Mouse (Mus musculus) adrenal gland, adult (tissue): ENCODE results near the gene Myocd.
A peak's percentile ranks its signal among the peaks of the same experiment; 100 is the strongest.

Source experiments
- DNase-seq, 2 experiments: peaks; one replicate each; pipeline ENCODE4 v3.0.0; 2022 to 2023; ENCODE audit warnings: low spot score in 1 of 2; ENCODE audit not compliant: inconsistent age in 2 of 2

Myocd gene

DNA sequence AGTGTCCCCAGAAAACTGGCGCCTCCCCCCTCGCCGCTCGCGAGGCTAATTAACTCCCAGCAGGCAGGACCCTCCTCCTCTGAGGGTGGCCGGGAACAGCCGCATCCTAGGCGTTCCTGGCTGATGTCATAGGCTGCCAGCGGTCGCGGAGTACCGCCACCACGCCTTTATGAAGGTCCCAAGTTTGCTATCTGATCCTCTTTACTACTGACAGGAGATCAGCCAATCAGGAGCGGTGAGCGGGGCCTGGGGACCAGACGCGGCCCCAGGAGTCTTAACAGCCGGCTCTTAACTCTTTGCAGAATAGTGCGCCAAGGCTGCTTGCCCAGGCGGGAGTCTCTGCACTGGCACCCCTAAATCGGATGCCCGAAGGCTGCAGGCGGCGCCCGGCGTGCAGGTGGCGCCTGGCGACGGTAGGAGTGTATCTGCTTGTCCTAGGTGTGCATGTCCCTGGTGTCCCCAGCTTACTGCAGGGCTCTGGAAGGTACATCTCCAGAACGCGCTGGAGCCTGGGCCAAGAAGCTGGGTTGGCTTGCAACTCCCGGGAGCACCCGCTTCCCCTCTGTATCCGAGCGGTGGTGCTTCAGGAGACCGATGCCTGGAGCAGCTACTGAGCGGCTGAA is at the start of gene Myocd:
Gene Myocd, minus strand, starts transcription at position 139 of the 623 bp plus-strand sequence.
- peak; percentile 17 to 42 for DNase-seq

DNA sequence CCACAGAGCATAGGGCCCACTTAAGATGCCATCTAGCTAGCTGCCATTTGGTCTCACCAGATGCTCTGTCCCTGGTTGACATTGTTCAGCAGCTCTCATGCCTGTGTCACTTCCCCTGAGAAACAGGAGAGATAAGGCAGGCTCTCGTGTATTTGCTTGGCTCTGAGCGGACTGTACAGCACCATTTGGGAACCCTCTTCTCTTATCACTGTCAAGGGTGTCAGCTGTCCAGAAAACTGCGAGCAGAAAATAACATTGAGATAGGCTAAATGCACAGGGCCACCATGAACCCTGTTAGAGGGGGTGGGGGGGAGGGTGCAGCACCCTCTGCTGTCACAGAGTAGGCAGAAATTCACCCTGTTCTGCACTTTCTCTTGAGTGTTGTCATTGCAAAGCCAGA is 34.0 kb upstream of the Myocd start:
- no peak for DNase-seq

DNA sequence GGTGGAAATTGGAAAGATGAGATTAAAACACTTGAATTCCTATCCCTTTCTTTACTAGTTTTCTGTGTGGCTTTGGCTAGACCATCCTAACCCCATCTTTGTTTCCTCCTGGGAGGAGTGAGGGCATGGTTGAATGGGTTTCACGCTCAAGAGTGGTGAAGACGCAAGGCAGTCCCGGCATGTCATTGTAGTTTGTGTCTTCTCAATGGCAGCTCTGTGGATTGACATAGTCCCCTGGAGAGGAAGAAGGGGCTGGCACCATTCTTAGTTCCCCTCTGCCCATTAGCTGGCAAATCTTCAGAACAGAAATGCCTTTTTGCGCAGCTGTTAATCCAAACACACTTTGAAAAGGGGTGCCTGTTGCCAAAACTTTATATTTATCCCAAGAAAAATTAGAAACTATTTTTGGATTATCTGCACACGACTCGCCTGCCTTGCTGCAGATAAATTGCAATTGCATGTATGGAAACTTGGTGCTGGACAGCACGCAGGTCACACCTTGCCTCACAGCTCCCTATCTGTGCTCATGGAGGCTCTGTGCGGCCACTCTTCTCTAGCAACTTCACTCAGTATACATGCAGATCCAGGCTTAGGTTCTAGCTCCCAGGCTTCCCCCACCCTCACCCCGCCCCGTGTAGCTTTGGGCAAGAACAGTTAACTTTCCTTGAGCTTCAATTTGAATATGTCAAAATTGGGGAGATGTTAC is 24.5 kb upstream of the Myocd start:
- no peak for DNase-seq

DNA sequence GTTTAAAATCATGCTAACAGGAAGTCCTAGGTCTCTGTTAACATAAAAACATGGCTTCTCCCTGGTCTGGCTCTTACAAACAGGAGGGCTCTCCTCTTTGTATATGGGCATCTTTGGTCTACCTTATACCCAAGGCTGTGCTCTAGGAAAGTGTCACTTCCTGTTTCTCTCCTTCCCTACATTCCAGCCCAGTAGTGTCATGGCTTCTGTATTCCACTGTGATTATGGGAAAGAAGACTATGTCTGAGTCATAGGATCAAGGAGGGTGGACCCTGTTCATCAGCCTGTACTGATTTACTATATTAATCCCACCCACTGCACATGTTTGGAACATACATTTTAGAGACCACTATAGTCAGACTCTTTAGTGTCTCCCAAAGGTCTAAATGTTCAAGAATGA is 23.2 kb upstream of the Myocd start:
- no peak for DNase-seq

DNA sequence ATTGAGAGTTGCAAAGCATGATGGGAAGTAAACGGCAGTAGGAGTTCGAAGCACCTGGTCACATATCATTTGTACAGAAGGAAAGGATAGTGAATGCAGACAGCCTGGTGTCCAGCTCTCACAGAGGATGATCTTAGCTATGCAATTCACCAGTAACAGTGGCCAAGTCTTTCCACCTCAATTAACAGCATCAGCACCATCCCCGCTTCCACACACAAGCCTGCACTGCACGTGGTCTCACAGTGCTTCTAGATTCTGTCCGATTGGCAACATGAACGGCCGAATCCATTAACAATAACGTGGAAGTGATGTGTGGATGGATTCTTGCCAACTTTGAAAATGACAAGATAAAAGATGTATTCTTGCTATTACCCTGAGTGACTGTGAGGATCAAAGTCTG is 17.9 kb upstream of the Myocd start:
- DNase-seq = no peak

DNA sequence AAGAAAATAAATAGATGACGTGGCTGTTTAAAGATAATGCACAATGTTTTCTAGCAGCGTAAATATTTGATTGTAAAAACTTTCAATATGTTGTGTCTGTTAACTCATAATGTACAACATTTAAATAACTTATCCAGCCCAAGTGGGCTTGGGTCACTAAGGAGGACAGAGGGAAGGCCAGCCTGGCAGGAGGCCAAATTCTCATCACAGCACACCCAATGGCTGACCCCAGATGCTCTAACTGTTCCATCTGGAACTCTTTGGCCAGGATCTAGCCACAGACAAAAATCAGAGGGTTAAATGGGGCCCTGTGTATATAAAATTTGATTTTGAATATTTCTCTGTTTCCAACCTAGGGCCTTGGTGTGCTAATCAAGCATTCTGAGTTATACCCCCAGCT is 16.4 kb upstream of the Myocd start:
- no peak for DNase-seq

DNA sequence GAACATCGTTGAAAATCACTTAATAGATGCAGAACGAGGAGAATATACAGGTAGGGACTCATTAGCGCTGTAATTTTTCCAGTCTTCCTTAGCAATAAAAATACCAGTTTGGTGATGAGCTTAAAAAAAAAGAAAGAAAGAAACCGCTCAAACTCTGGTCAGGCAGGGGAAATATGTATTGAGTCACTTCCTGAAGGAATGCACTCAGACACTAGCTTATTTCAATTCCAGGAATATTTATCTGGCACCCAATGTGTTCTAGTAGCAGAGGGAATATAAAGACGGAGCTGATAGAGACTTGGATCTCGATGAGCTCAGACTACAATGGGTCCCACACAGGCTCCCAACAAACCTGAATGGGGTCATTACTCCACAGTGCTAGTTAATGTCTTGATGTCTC is 5.7 kb upstream of the Myocd start:
- no peak for DNase-seq

DNA sequence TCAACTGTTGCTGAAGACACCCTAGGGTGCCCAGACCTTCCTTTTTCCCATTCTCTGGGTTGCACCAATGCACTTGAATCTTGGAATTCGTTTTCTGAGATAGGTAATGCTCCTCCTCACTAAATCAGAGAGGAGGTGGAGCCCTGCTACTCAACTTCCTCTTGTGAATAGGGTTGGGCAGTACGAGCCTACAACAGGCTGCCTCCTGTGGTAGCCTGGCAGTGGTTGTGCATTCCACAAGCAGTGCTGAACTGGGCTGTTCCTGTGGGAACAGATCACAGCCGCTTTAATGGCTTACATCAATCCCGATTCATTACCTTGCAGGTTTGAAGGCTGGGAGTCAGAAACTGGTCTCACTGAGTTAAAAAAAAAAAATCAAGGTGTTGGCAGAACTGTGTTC is 1.2 kb upstream of the Myocd start:
- DNase-seq = no peak

DNA sequence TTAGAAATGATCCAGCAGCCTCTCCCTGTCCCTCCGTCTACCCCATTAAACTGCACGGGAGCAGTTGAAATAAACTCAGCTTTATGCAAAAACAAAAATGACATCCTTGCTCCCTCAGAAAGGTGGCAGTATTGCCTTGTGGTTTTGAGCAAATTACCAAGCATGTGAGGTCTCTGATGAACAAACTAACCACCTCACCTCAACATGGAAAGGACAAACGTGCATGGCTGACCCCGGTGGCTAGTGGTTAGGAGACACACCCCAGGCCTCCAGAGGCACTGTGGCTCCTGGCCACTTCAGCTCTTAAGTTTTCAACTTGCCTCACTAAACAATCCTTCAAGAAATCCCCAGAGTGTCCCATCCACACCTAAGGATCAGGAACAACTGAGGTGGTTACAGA is 1.5 kb downstream of the Myocd start:
- peak; percentile 12 to 69 for DNase-seq

DNA sequence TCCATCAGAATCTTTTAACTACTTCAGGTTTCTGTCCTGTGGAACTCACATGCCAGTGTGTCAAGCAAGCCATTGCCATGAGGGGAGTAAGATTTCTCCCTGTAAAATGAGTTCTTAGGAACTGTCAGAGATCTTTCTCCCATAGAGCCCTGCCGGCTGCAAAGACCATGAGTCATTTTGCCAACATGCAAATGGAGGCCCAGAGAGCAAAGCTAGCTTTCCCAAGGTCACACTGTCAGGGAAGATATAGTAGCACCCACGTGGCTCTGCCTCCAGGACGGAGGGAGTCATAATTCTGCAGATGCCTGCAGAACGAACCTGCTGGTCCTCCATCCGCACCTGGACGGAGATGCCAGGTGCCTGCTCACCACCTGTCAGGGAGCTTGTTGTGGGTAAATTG is 6.3 kb downstream of the Myocd start:
- DNase-seq = peak; percentile 81 to 88

DNA sequence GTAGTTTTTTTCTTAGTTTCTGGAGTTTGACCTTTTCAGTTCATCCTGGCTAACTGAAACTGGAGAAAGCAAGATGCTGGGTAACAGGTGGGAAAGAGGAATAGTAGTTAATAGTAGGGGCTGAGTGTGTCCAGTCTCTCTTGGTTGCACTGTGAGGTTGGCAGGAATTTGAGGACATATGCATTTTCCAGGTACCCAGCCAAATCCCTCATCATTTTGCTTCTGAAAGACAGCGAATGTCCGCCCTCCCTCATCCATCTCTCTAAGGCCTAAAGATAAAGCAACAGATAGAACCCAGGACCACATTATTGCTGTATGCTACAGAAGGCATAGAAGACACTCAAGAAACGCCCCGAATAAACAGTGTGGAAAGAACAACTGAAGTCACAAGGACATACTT is 10.8 kb downstream of the Myocd start:
- no peak for DNase-seq

DNA sequence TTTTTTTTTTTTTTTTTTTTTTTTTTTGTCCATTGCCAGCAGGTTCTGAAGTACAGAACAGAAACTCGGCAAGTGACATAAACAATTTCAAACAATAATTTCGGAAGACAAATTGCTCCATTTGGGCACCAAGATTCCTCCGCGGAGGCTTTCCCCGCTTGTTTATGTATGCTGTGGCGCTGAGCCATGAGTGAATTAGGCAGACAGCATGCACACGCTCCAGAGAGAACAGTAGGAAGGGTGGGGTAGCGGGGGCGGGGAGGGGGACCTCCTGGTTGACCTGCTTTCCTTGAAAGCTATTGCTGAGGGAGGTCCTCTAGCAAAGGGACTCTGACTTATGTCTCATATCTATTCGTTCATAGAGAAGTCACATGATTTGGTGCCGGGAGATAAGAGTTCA is 13.6 kb downstream of the Myocd start:
- DNase-seq = no peak

DNA sequence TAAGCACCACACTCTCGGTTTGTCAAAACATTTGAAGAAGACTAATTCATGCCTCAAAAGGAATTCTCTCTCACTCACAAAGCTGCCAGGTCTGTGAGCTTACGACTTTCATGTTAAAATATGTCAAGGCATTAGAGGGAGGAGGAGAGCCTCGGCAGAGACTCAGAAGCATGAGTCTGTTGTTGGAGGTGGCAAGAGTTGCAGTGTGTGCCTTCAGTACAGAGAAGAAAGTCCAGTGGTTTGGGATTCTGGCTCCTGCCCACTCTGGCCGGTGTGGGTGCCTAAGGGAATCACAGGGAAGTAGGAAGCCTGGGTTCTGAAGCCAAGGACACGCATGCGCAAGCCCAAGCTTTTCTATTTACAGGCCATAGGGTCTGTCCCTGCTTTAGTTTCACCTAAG is 14.2 kb downstream of the Myocd start:
- DNase-seq = no peak

DNA sequence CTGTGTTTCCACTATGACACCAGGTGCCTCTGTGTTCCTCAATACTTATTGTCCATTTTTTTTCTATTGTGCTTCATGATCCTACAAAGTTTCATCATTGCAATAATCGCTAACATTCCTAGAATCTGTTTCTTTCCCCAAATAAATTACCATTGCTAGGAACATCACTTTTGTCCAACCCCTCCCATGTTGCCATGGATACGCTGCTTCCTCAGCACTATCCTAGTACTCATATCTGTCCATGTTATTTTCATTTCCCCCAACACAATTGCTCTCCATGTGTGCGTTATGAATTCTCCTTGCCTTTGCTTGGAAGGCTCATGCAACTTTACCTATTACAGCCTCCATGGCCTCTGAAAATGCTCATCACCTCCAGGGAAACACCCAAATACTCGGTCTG is 19.4 kb downstream of the Myocd start:
- no peak for DNase-seq

DNA sequence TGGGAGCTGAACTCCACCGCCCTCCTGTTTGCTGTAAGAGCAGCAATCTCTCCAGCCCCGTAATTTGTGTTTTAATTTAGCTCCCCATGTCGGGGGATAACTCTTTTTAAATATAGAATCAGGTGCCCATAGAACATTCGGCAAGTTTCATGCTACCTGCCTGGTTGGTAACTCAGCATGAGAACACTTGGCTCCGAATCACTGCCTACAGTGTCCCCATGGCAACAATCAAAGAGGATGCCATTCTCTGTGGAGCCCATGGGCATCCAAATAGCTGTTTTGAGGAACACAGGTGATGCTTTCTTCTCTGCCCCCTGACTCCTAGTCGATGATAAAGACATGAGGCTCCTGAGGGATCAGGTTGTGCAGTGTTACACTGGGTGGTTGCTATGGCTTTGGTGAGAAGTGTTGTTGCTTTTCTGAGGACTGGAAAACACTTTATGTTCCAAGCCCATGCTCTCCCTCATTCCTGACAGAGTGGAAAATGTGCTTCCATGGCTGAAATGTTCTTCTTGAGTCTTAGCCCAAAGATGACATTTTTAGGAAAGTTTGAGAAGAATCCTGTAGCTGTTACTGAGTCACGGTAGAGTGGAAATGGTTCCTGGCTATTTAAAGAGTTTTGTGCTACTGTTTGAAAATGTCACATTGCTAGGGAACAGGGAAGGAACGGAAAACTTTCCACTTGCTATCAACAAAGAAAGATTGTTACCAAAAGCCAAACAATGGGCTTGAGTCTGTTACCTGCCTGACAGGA is 23.3 kb downstream of the Myocd start:
- DNase-seq = no peak

DNA sequence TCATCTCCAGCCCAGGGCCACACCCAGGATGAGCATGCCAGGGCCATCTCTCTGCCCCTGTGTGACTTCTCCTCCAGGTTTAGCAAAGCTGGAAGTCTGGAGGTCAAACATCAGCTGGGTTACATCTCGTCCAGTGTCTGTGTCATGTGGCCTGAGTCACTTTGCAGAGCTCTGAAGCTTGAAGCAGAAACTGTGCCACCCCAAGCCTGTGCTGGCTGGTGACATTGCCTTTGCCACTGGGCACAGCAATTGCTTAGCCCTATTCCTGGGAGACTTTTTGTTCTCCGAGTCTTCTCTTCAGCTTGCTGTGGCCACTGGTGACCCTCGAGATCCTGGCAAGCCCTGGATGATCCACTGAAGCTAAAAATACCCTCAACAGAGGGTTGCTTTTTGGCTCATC is 26.2 kb downstream of the Myocd start:
- peak; percentile 23 to 24 for DNase-seq

DNA sequence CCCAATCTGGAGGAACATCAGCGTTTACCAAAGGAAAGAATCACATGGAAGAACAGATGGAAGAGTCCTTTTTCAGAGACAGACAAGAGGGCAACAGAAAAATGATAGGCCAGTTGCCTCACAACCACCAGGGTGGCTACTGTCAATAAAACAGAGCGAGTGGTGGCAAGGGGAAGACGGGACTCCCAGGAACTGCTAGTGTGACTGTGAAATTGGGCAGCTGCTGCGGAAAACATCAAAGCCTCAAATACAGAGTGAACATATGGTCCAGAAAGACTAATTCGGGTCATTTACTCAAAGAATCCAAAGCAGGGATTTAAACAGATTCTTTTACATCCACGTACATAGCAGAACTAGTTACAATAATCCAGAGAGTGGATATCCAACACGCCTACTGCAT is 29.3 kb downstream of the Myocd start:
- no peak for DNase-seq

DNA sequence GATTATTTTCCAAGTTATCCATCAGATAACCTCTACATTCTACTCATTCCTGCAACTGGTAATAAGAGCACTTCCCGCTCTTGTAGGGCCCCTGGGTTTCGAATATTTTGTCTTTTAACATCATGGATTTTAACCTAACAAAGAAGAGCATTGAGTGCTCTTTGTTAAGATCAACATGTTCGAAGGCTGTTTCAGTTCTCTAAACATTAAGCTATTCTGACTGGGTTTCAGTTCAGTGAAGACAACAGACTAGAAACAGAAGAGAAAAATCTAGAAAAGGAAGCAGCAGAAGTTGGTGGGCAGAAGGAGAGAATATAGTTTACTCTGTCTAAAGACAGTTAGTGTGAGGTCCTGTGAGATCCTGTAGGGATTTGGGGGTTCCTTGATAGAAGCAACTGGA is 31.9 kb downstream of the Myocd start:
- DNase-seq = no peak

DNA sequence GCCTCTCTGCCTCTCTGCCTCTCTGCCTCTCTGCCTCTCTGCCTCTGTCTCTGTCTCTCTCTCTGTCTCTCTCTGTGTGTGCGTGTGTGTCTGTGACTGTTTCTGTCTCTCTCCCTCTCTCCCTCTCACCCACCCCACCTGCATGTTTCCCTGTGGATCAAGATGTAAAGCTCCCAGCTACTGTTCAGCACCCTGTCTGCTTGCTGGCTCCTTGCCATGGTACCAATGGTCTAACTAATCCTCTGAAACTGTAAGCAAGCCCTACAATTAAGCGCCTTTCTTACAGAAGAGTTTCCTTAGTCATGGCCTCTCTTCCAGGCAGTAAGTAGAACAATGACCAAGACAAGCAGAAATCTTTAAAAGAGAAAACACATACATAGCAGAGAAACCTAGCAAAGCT is 32.9 kb downstream of the Myocd start:
- no peak for DNase-seq

DNA sequence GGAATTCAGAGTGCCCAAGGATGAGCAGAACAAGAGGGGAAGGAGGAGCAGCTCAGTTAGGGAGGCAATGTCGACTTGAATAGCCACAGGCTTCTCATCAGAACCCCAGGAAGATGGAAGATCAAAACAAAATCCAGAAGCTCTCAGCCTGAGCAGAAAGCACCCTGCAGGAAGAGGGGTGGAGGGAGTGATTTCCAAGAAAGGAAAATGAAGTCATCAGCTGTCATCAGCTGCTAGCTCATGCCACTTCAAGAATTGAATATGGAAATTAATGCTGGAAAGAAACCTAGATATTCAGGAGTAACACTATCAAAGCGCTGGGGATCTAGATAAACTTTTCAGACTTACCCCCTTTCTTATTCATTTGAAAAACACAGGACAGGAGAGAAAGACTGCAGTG is 34.4 kb downstream of the Myocd start:
- DNase-seq = no peak

DNA sequence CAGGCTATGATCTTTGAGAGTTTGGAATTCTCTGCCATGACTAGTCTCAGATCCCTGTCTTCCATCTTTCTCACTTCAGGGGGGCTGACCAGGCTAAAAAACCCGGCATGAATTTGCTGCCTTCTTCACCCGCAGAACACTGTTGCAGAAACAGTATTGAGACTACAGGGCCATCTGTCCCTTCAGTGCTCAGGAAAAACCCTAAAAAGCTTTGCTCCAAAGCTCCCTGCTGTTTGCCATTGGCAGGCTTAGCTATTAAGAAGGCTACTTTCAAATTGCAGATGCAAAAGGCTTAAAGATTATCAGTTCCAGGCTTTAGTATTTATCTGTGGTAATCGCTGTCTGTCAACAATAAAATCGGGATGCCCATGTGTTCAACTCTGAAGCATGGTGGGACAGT is 38.0 kb downstream of the Myocd start:
- no peak for DNase-seq

DNA sequence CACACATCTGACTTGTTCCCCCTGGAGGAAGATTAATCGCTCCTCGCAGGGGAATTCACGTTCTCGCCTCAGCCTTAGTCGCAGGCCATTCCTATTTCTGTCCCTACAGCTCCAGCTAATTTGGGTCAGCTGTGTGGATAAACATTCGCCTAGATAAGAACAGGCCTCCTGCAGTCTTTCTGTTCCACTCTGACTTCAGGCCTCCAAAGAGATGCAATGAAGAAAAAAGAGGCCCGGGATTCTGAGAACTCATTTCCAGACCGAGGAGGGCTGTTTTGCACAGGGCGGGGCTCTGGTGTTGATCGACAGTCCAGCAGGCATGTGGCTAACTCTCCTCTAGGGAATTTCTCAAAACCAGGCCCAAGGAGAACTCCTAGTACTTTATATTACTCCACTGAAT is 43.0 kb downstream of the Myocd start:
- DNase-seq = no peak
